Mouse (Mus musculus) heart, adult 18-20 months (tissue): ENCODE measurements around the gene Coro2b. TPM values are rescaled to one million over a fixed set of nuclear protein-coding genes. Genes with fewer than 3 reads are reported as not detected.
A peak's percentile ranks its signal among the peaks of the same experiment; 100 is the strongest.

ENCODE experiments used
- DNase-seq, 2 experiments: peaks; one replicate each; pipeline ENCODE4 v3.0.0; 2021 to 2022; ENCODE audit warnings: mixed read lengths in 1 of 2
- total RNA-seq, 2 experiments: library from RNA; stranded (reverse); gene quantifications; 2 replicates each; pipeline ENCODE4 v1.2.3; 2021

The Coro2b gene
- total RNA-seq, 2 experiments from 2014 or later: 13.3 to 13.8 TPM

DNA sequence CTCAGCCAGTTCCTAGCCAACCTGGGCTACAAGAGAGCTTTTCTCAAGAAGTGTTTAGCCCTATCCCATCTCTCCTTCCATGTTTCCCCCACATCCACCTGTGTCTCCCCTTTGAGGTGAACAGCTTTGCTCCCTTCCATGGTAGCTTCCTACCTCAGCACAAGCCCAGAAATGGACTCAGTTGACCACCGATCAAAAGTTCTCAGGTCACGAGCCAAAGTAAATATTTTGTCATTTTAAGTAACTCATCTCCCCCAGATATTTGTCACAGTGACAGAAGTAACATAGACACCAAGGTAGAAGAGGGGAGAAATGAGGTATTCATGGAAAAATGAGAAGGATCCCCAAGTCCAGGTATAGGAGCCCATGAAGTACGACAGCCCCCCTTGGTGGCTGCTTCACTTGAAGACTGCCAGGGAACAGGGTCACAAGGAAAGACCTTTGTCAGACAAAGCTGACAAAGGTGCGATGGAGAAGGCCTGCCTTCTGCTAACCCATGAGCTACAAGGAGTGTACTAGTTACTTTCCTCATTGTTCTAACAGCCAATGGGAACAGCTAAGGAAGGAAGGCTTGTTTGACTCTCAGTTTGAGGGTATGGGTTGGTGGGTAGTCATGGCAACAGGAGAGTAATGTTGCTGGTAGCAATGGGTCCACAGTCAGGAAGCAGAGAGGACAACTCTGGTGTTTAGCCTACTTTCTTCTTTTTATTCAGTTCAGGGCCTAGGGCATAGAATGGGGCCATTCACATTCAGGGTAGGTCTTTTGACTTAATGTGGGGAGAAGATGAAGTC is 150.9 kb downstream of the Coro2b start:
- DNase-seq: no peak

DNA sequence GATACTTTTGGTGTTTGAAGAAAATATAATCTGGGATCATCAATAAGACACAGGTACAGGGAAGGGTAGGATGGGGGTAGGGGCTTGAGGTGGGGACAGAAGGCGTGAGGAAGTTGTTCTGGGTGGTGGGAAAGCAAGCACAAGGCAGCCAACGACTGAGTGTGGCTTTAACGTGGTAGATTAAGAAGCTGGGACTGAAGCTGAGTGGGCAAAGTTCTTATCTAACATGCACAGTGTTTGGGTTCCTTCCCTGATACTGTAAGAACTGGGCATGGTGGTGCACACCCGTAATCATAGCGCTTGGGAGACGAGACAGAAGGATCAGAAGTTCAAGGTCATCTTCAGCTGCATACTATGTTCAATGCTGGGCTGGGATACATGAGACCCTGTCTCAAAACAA is 151.8 kb downstream of the Coro2b start:
- DNase-seq: no peak

DNA sequence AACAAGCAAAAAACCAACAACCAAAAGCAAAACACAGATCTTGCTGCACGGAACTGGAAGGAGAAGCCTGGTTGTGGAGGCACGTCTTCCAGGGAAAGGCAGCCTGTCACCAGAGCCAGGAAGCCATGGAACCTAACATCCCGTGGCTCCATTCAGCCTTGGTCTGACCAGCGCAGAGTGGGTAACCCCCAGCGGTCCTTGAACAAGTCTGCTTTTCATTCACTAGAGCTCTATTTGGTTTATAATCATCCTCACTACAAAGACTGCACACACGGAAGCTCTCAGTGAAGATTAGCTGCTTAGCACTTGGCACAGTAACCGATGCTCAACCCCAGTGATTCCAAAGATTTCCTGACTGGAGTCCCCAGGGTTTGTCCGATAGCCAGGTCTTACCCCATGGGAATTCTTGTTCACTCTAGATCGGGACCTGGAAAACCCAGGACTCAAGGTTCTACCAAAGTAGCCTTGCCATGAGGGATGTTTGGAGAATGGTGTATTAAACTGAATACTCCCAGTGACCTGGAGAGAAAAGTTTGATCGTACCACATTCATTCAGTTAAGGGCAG is 154.2 kb downstream of the Coro2b start:
- DNase-seq: peak in 1 of 2 experiments; percentile 38

DNA sequence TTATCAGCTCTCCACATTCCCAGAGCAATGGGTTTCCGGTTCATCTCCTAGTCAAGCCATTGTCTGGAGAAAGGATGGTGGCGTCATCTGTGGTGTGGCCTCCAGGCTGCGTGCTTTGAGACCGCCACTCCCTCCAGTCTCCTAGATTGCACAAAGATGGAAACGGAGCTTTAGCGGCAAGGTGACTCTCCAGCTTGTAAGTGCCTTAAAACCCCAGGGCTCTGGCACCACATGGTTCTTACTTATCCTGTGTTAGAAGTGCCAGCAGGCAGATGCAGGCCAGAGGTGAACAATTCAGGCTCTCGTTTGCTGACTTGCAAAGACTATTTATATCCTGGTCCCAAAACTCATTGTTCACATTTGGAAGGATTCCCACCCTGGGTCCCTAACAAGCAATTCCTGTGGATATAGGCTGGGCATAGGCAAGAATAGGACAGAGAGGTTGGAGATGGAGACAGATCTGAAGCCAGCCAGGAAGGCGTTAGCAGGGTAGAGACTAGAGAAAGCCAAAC is 155.4 kb downstream of the Coro2b start:
- peak; percentile 45 to 60 for DNase-seq

DNA sequence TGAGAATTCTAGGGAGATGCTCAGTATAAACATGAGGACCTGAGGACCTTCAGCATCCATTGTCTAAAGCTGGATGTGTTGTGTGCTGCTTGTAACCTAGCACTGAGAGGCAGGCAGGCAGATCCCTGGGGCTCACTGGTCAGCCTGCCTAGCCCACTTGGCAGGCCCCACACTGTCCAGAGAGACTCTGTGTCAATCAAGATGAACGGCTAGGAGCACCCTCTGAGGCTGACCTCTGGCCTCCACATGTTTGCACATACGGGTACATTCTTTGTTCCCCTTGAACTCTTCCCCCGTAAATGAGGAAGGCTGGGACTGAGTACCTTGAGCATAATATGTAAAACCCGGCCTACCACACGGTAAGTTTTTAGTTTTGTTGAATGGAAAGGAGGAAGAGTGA is 156.5 kb downstream of the Coro2b start:
- DNase-seq: no peak

DNA sequence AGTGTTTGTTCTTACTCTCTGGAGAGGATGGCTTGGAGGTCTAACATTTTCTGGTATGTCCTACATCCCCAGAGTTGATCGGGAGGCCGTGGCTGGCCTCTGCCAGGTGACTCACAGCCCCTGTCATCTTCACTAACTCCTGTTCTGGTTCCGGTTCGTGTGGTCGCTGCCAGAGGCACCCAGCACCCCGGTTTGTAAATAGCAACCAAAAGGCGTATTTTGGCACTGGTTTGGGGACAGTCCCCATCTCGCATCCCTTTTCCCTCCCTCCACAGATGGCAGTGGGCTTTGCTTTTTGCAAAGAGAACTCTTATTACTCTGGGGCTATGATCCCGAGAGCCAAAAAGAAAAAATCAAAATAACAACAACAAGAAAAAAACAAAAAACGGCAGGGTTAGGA is 158.9 kb downstream of the Coro2b start:
- no peak for DNase-seq

DNA sequence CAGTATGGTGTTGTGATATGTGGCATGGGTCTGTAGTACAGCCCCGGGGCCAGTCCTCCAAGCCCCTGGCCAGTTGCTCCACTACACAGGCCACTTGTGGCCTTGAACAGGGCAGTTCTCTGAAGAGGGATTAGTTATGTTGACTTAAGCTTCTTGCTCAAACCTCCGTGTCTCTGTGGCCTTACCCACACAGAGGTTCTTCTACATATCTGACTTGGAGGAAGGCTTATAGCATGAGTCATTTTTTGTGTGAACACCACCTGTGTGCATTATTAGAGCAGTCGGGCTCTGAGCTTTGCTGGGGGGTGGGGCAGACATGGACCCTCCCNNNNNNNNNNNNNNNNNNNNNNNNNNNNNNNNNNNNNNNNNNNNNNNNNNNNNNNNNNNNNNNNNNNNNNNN is 162.6 kb downstream of the Coro2b start:
- peak in 1 of 2 experiments; percentile 12 for DNase-seq

DNA sequence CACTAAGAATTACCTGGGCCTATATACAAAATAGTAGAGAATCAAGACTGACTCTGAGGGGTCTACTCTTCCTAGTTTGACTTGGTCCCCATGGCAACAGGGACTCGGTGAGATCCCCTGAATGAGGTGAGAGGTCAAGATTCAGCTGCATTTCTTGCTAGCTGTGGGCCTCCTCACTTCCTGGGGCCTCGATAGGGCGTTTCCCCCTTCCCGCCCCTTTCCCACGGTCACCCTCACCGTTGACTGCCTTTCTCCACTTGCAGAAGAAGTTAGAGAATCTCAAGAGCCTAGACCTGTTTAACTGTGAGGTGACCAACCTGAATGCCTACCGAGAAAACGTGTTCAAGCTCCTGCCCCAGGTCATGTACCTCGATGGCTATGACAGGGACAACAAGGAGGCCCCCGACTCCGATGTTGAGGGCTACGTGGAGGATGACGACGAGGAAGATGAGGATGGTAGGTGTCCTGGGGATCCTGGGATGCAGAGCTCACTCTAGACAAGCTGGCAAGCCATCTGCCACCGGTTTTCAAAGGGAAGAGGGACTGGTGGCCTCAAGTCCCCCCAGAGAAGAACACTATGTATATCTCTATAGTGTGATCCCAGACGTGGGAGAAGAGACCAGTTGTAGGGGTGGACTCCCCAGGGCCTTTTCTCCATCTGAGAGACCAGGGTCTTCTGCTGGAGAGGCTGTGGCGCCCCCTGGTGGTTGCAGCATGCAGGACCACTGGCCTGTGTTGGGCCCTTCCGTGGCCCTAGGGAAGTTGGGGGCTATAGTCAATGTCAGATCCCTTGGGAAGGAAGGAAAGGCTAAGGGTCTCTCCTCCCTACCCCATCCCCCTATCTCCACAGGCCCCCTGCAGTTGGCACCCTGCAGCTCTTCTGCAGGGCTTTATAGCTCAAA is 163.4 kb downstream of the Coro2b start:
- DNase-seq: peak; percentile 78 to 89

DNA sequence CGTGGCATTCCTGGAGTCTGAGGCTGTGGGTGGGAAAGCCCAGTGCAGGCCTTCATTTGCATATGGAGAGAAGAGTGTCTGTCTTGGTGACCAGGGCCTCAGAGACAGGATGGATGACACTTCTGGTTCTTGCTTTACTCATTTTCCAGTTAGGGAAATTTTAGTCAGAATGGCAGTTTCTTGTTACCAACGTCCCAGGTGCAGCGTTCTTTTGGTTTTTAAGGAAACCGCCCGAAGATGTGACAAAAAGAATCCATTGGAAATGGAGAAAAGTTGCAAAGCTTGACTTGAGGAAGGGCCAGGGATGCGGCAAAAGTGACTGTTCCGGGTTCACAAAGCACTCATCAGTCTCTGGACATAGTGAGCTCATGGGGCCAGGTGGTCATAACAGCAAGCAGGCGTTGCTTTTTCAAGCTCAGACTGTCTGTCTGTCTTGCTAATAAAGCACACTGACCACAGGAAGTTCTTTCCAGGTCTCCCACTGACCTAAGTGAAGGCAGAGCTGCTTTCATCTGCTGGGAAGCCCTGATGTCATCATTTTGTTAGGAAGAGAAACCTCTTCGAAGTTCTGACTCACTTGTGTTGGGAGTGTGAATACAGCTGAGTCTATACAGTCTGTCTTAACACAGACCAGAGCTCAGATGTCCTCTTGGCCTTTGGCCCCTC is 164.2 kb downstream of the Coro2b start:
- DNase-seq: peak in 1 of 2 experiments; percentile 17

DNA sequence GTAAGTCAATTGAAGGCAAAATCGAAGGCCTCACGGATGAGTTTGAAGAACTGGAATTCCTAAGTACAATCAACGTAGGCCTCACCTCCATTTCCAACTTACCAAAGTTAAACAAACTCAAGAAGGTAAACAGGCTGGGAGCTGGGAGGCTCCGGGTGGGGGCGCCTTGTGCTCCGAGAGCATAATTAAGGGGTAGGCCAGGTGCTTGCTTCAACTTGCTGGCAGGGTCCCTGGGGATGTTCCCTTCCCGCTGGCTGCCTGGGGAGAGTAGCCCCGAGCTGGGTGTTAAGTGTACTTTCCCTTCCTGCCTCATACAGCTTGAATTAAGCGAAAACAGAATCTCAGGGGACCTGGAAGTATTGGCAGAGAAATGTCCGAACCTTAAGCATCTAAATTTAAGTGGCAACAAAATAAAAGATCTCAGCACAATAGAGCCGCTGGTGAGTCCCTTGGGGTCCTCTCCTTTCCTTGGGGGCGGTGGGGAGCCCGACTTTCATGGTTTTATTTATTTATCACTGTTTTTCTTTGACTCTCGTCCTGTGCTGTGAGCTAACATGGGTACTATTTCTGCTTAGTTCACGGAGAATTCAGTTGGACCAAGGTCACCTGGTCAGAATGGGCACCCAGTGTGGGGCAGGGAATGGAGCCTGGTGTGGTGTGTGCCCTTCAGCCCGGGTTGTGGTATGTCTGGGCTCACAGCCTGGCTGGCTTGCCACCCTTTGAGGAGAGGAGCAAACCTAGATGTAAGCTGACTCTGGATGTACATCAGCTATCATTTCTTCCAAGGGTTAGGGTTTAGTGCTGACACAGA is 164.9 kb downstream of the Coro2b start:
- DNase-seq: peak; percentile 31 to 40

DNA sequence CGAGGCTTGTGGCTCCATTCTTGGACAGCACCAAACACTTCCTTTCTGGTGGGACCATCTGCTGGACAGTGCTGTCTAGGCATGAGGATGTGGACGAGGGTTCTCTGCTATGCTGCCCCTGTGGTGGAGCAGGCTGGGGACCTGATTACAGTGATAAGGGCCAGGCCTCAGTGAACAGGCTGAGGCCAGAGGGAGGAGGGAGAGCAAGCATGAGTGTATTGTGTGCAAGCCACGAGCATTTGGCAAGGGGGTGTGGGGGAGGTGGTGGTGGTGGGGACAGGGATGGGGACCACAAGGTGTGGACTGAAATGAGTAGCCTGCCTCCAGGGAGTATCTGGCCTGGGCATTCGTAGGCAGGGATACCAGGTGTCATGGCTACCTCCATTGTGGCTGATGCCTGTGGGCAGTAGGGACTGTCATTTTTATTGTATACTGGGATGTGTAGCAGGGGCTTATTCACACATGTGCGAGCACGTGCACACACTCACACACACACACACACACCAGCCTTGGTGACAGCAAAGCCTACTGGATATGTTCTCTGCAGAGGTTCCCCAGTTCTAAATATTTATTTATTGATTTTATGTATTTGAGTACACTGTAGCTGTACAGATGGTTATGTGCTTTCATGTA is 166.1 kb downstream of the Coro2b start:
- DNase-seq: peak in 1 of 2 experiments; percentile 13

DNA sequence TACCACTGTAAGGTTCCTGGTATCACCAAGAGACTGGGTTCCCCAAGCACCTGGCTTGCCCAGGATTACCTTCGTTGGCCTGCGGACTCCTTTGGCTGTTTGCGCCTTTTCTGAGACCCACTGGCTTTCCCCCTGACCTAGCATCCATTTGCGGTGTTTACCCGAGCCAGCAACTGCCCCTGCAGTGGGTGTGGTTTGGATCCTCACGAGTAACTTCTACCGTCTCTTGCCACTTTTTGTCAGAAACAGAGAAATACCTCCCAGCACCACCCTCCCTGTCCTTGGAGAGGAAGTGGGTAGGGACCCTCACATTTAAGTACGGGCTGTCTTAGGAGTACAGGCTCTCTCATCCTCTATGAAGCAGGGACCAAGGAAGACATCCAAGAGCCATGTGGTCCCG is 166.7 kb downstream of the Coro2b start:
- peak in 1 of 2 experiments; percentile 9 for DNase-seq

Other genes with a start within 250 kb of the Coro2b start
- 100 to 1,000 TPM; 180 to 184 TPM for gene Anp32a, start 195.8 kb downstream of the Coro2b start, total RNA-seq
- gene Itga11, start 140.8 kb upstream of the Coro2b start, total RNA-seq: 1 to 10 TPM; 1.1 to 1.3 TPM